Mouse (Mus musculus) ES-Bruce4 (cell line): Measurements from ENCODE around the gene C1qtnf3.

ENCODE experiments used
- CTCF ChIP-seq: IDR thresholded peaks from one replicate; pipeline ENCODE4 v1.8.1; 2011; ENCODE audit warnings: low read depth, low read length
- EP300 ChIP-seq: IDR thresholded peaks from 2 replicates; pipeline ENCODE4 v1.6.1; 2011; ENCODE audit warnings: low read depth, low read length; ENCODE audit not compliant: insufficient read depth
- POLR2A ChIP-seq: IDR thresholded peaks from one replicate; pipeline ENCODE4 v1.8.1; 2011; ENCODE audit warnings: low read length; ENCODE audit not compliant: insufficient read depth

DNA sequence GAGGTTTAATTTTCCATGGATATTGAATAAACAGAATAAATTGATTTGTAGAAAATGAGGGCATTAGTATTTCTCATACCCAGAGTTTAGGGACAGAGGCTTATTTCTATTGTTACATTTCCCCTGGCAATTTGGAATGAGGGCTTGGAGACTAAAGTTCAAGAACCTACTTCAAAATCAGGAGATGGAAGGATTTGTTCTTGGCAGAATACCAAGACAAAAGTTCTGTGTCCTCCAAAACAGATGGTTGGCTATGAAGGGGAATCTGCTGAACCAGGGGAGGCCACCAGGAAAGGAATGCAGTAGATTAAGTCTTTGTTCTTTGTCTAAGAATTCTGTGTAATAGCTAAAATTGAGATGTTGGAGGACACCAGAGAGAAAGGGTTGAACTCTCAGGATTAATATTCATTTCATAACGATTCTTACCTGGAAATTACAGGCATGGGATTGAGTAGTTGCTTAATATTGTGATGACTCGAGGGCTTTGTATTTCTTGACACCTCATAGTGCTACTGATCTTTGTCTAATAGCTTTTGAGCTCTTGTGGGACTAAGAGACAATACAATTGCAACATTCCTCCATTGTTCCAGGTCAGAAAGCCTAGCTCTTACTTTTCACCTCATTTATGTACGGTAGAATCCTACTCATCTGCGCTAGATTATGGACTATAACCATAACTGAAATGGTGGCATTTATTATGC, 35.4 kb upstream of the C1qtnf3 start:
- TF ChIP-seq POLR2A (no peak), CTCF (no peak), EP300 (no peak)
